Comparison of ENCODE assay signal across 9 mouse cellular contexts in genomic region chr1:138848026-138848425, GRCm38 (mm10). TPM values are rescaled to one million over a fixed set of nuclear protein-coding genes. Genes with fewer than 3 reads are reported as not detected.
DNase-seq lines count a peak whose midpoint lies in the region; ATAC-seq and TF ChIP-seq lines count a peak whose summit lies in the region.
"Had no signal": no experiment of that assay in that cellular context is flagged by ENCODE, and none has a peak within 500 bp of the region (broad histone marks: within the 10 kb centered on the region; RNA-seq: fewer than 3 reads in every experiment).

No protein-coding gene starts in this region.

- no peak for ATAC-seq in heart, embryonic 15.5 days (replicated peaks; ENCODE audit: insufficient number of reproducible peaks, insufficient read depth, low FRiP score, low read depth)
- ATAC-seq in embryonic facial prominence, embryonic 12.5 days (ENCODE audit: insufficient number of reproducible peaks, insufficient read depth, low FRiP score, low TSS enrichment) = no peak; the same call in 1 of the 2 replicates
- peak; percentile 22; the same call in 1 of the 2 replicates for ATAC-seq in intestine, embryonic 14.5 days (replicated peaks; ENCODE audit: low FRiP score, low TSS enrichment, low read depth)
- peak; percentile 52 for ATAC-seq in midbrain, postnatal 0 days (ENCODE audit: low FRiP score)

- H3K36me3 ChIP-seq in heart, embryonic 15.5 days = no peaks in the 10 kb centered on the region
- H3K36me3 ChIP-seq in embryonic facial prominence, embryonic 12.5 days = no peaks in the 10 kb centered on the region
- H3K36me3 ChIP-seq in intestine, embryonic 14.5 days (ENCODE audit: control insufficient read depth, insufficient read depth, low read length) = peaks cover 9% of the 10 kb centered on the region; the same call in 1 of the 2 replicates
- H3K36me3 ChIP-seq in midbrain, postnatal 0 days (ENCODE audit: insufficient read depth, low read length) = no peaks in the 10 kb centered on the region

- peaks cover 67% of the 10 kb centered on the region for H3K27me3 ChIP-seq in heart, embryonic 15.5 days
- H3K27me3 ChIP-seq in embryonic facial prominence, embryonic 12.5 days = peaks cover 82% of the 10 kb centered on the region
- H3K27me3 ChIP-seq in intestine, embryonic 14.5 days (replicated peaks; ENCODE audit: control insufficient read depth, insufficient read depth, low read length) = peaks cover 77% of the 10 kb centered on the region
- H3K27me3 ChIP-seq in midbrain, postnatal 0 days (ENCODE audit: insufficient read depth, low read length) = peaks cover 16% of the 10 kb centered on the region

- H3K9ac ChIP-seq in heart, embryonic 15.5 days = no peak overlapping the region
- H3K9ac ChIP-seq in embryonic facial prominence, embryonic 12.5 days = no peak overlapping the region
- no peak overlapping the region for H3K9ac ChIP-seq in intestine, embryonic 14.5 days (ENCODE audit: low read length)
- H3K9ac ChIP-seq in midbrain, postnatal 0 days (replicated peaks; ENCODE audit: low read length, poor library complexity, severe bottlenecking) = peak overlapping the region; percentile 57

- H3K4me2 ChIP-seq in heart, embryonic 15.5 days = peak overlapping the region; percentile 70
- H3K4me2 ChIP-seq in embryonic facial prominence, embryonic 12.5 days (replicated peaks) = peak overlapping the region; percentile 53
- H3K4me2 ChIP-seq in intestine, embryonic 14.5 days (ENCODE audit: low read length) = peak overlapping the region; percentile 50; the same call in 1 of the 2 replicates
- H3K4me2 ChIP-seq in midbrain, postnatal 0 days (ENCODE audit: low read depth, low read length, poor library complexity, severe bottlenecking) = peak overlapping the region; percentile 66

- H3K27ac ChIP-seq in heart, embryonic 15.5 days = no peak overlapping the region
- no peak overlapping the region for H3K27ac ChIP-seq in embryonic facial prominence, embryonic 12.5 days
- H3K27ac ChIP-seq in intestine, embryonic 14.5 days (ENCODE audit: low read depth) = no peak overlapping the region
- H3K27ac ChIP-seq in midbrain, postnatal 0 days (ENCODE audit: low read depth, low read length) = peak overlapping the region; percentile 87

- whole genome bisulfite sequencing in heart, embryonic 15.5 days = 2% methylated on average over 16 of the region's 16 CpGs
- 1% methylated on average over 16 of the region's 16 CpGs for WGBS in embryonic facial prominence, embryonic 12.5 days
- WGBS in intestine, embryonic 14.5 days = under 1% methylated on average over 16 of the region's 16 CpGs
- under 1% methylated on average over 16 of the region's 16 CpGs for WGBS in midbrain, postnatal 0 days

- intact Hi-C loops in heart, postnatal 36 days (cut with DNase I) = no loop called here

- TF ChIP-seq CTCF in midbrain, postnatal 0 days (IDR thresholded peaks at IDR 0.05) = 0 out of 2 replicates have a peak, but pooled peaks have one; percentile 11

- H3K4me3 ChIP-seq in heart, embryonic 15.5 days = peak overlapping the region; percentile 47
- H3K4me3 ChIP-seq in embryonic facial prominence, embryonic 12.5 days = peak overlapping the region; percentile 34; the same call in 1 of the 2 replicates
- H3K4me3 ChIP-seq in intestine, embryonic 14.5 days (ENCODE audit: low read depth, low read length) = no peak overlapping the region
- H3K4me3 ChIP-seq in midbrain, postnatal 0 days (ENCODE audit: low read depth, low read length) = peak overlapping the region; percentile 44

- H3K9me3 ChIP-seq in heart, embryonic 15.5 days (replicated peaks) = no peaks in the 10 kb centered on the region
- no peaks in the 10 kb centered on the region for H3K9me3 ChIP-seq in embryonic facial prominence, embryonic 12.5 days
- H3K9me3 ChIP-seq in intestine, embryonic 14.5 days (ENCODE audit: control insufficient read depth, low read length) = no peaks in the 10 kb centered on the region
- no peaks in the 10 kb centered on the region for H3K9me3 ChIP-seq in midbrain, postnatal 0 days (ENCODE audit: low read length)

- no peak for DNase-seq in heart, postnatal 36 days
- DNase-seq in intestine, embryonic 14.5 days (ENCODE audit: low spot score) = no peak
- no peak for DNase-seq in midbrain, postnatal 0 days (ENCODE audit: low spot score)
- no peak for DNase-seq in urinary bladder, postnatal 25 days (ENCODE audit: low spot score)
- DNase-seq in adrenal gland, postnatal 10 days = no peak
- no peak for DNase-seq in adrenal gland, postnatal 14 days
- DNase-seq: gastrocnemius, postnatal 25 days had no signal

- peaks cover 30% of the 10 kb centered on the region for H3K4me1 ChIP-seq in heart, embryonic 15.5 days (replicated peaks)
- H3K4me1 ChIP-seq in embryonic facial prominence, embryonic 12.5 days = peaks cover 19% of the 10 kb centered on the region
- H3K4me1 ChIP-seq in intestine, embryonic 14.5 days (replicated peaks; ENCODE audit: control insufficient read depth, insufficient read depth, low read length) = peaks cover 18% of the 10 kb centered on the region
- 0 out of 2 replicates have a peak, but pooled peaks cover 2% of the 10 kb centered on the region for H3K4me1 ChIP-seq in midbrain, postnatal 0 days (ENCODE audit: insufficient read depth, low read length)

RNA-seq across cellular contexts. Expression of gene Lhx9, which starts 0.4 kb away (rescaled TPM):
- 0.18 and 0.24 TPM in 2 replicates for polyA plus RNA-seq in heart, embryonic 15.5 days (2015; fragmentation: Nextera tagmentation; extraction: Ambion mirVana)
- total RNA-seq in heart, postnatal 36 days (2021) = not detected
- 0.91 and 1.3 TPM in 2 replicates for polyA plus RNA-seq in embryonic facial prominence, embryonic 12.5 days (2016; fragmentation: Nextera tagmentation; extraction: Ambion mirVana)
- polyA plus RNA-seq in intestine, embryonic 14.5 days (2014; fragmentation: Nextera tagmentation; extraction: Ambion mirVana) = 0.05 TPM in 1 of 2 replicates, not detected in the other
- 125 and 129 TPM in 2 replicates for total RNA-seq in midbrain, postnatal 0 days (2014; rRNA removed)
- polyA plus RNA-seq in midbrain, postnatal 0 days (2015; fragmentation: Nextera tagmentation; extraction: Ambion mirVana) = 63.1 and 76.9 TPM in 2 replicates
- under 1 TPM; 0.18 TPM for total RNA-seq in adrenal gland, postnatal 10 days (2021)
- 0.15 and 0.30 TPM in 2 replicates for total RNA-seq in adrenal gland, postnatal 14 days (2021)
- total RNA-seq: gastrocnemius, postnatal 25 days had no signal

RNA-seq across cellular contexts. Expression of gene 2310009B15Rik, which starts 8.6 kb away (rescaled TPM):
- 25.5 and 29.1 TPM in 2 replicates for polyA plus RNA-seq in heart, embryonic 15.5 days (2015; fragmentation: Nextera tagmentation; extraction: Ambion mirVana)
- 10 to 100 TPM; 10.8 to 15.2 TPM for total RNA-seq in heart, postnatal 36 days (2021)
- polyA plus RNA-seq in embryonic facial prominence, embryonic 12.5 days (2016; fragmentation: Nextera tagmentation; extraction: Ambion mirVana) = 43.2 and 43.4 TPM in 2 replicates
- polyA plus RNA-seq in intestine, embryonic 14.5 days (2014; fragmentation: Nextera tagmentation; extraction: Ambion mirVana) = 43.9 and 46.1 TPM in 2 replicates
- 35.6 and 68.9 TPM in 2 replicates for total RNA-seq in midbrain, postnatal 0 days (2014; rRNA removed)
- polyA plus RNA-seq in midbrain, postnatal 0 days (2015; fragmentation: Nextera tagmentation; extraction: Ambion mirVana) = 49.7 and 50.9 TPM in 2 replicates
- total RNA-seq in adrenal gland, postnatal 10 days (2021) = 10 to 100 TPM; 20.9 to 25.2 TPM
- total RNA-seq in adrenal gland, postnatal 14 days (2021) = 15.9 and 21.0 TPM in 2 replicates

Comparison
In these comparisons a context has a peak if more than half of its experiments do, and no peak if none do; other contexts are left out.
1. ATAC-seq: peak in intestine, embryonic 14.5 days (single experiment) and midbrain, postnatal 0 days (single experiment); none in heart, embryonic 15.5 days (single experiment) and embryonic facial prominence, embryonic 12.5 days (single experiment).
2. RNA of gene Lhx9, which starts 0.4 kb away (total RNA-seq): 125 to 129 TPM in midbrain, postnatal 0 days; 0.15 to 0.30 TPM in adrenal gland, postnatal 14 days, 0.18 TPM in adrenal gland, postnatal 10 days and not detected in heart, postnatal 36 days; every median in the first group is over 10 times any median in the second.
3. Peak in every context shown above with its lines, with median percentiles within 50 percentile points of each other: H3K4me2 ChIP-seq.